Mouse (Mus musculus): ENCODE results near the gene 1700029P11Rik.
"Not testable (repeated sequence)": the region's sequence is repeated elsewhere in the genome, so short reads cannot be mapped to it uniquely, and the experiment has no call there.

Gene 1700029P11Rik

DNA sequence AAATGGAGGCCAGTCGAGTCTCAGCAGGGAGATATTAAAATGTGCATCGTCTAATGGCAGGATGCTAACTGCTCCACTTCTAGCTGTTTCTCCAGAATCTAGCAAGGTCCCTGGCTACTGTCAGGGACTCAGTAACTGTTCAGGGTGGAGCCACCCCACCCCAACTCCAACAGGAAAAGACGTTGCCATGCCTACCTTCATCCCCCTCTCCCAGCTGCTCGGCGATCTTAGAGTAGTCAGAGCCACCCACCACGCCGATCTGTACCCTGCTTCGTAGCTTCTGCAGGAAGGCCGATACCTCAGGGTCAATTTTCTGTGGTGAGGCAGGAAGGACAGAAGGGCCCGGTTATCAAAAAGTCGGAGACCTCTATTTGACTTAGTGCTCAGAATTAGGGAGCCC lies 22.7 kb upstream of the 1700029P11Rik start:
- DNase-seq (ENCODE audit: low spot score in 2 of 2): no peak

- DNase-seq (ENCODE audit: low spot score in 2 of 2): no peak
These were observed 21.4 kb upstream of the 1700029P11Rik start for GRCm38 (mm10) chr15:81958906-81959305.

GRCm38 (mm10) chr15:81960171-81961077 lies 19.9 kb upstream of the 1700029P11Rik start, which contains the start of gene Pmm1:
Pmm1 (minus strand) TSS chr15:81960930.
- DNase-seq (ENCODE audit: low spot score in 2 of 2): peak; percentile 98 to 99

DNA sequence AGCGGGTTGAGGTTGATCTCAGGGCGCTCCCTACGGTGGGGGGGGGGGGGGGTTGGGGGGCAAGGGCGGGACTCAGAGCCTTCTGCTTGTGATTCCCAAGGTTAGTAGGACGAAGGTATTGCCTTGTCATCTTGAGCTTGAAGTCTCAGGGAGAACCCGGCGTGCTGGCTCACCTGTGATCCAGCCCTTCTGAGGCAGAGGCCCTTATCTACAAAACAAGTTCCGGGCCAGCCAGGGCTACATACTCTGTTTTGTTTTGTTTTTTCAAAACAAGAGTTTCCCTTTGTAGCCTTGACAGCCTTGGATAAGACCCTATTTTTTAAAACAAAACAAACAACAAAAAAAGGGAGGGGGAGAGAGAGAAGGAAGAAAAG lies 19.3 kb upstream of the 1700029P11Rik start:
- DNase-seq (ENCODE audit: low spot score in 2 of 2): no peak

DNA sequence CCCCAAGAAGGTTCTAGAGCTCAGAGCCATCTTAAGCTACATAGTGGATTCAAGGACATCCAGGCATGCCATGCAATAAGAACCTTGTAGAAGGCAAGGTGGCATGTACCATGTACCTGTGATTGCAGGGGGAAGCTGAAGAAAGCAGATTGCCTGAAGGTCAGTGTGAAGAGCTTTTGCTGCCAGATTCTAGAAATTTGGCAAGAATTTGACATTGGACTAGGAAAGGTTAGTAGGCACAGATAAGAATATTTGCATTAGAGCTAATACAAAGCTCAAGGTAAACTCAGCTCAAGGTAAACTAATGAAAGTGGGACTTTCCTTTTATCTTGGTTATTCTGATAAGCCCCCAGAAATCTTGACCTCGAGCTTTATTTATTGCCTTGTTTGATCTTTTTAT lies 16.1 kb upstream of the 1700029P11Rik start:
- DNase-seq (ENCODE audit: low spot score in 2 of 2): no peak

DNA sequence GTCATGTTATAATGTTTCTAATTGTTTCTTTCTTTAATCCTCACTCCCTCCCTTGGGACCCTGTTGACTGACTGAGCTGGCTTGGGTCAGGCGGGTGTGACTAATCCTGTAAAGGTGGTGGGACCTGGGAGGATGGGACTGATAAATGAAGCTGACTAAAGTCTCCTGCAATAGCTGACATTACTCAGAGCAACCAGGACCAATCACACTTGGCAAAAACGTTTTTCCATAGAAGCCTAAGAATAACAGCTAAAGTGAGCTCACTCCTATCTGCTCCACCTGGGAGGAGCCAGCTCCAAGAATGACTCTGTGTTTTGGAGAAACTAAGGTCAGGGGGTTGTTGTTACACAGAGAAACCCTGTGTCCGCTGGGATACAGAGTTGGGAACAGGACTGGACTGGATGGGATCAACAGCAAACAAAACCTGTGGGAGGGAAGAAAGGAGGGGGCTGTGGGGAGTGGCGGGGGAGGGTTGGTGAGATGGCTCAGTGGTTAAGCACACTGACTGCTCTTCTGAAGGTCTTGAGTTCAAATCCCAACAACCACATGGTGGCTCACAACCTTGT lies 15.3 kb upstream of the 1700029P11Rik start:
- DNase-seq (ENCODE audit: low spot score in 2 of 2): no peak

GRCm38 (mm10) chr15:81966062-81966829 lies 14.1 kb upstream of the 1700029P11Rik start:
- DNase-seq (ENCODE audit: low spot score in 2 of 2): no peak

- no peak for DNase-seq (ENCODE audit: low spot score in 2 of 2)
These were observed 12.5 kb upstream of the 1700029P11Rik start for GRCm38 (mm10) chr15:81967821-81968220.

- no peak for DNase-seq (ENCODE audit: low spot score in 2 of 2)
These were observed 11.9 kb upstream of the 1700029P11Rik start for GRCm38 (mm10) chr15:81968447-81968846.

DNA sequence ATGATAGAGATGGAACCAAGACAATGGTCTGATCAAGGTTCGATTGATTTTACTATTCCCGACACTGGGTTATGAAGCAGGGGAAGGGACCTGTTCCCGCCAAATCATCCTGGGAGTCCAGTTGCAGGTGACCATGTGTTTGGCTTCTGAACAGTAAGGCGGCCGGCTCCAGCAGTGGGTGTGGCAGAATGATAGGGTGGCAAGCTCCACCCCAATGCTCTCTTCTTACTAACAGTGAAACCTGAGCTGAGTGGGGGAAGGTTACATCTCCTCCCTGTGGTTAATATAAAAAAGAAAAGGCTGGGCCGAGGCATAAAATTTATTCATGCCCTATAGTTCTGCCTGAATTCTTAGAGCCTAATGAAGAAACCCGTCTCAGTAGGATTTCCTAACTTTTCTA lies 11.2 kb upstream of the 1700029P11Rik start:
- no peak for DNase-seq (ENCODE audit: low spot score in 2 of 2)

GRCm38 (mm10) chr15:81969635-81970034 lies 10.7 kb upstream of the 1700029P11Rik start:
- not testable (repeated sequence) for DNase-seq (ENCODE audit: low spot score in 2 of 2)

DNA sequence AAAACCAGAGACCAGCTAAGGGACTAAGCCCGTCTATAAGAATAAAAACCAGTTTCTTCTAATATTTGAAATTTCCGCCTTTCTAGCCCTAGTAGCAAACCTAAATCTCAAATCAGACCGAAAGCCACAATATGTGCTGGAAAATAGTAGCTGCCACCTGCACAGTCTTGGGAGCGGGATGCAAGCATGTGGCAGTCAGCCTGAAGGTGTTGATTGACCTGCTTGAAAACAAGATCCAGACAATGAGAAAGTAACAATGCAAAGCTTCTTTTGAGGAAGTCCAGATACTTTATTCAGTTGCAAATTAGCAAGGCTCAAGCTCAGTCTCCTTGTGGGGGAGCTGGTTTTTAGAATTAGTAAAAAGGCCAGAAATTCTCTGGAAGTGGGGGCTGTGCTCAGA lies 9.8 kb upstream of the 1700029P11Rik start:
- not testable (repeated sequence) for DNase-seq (ENCODE audit: low spot score in 2 of 2)

GRCm38 (mm10) chr15:81975156-81975555 lies 5.2 kb upstream of the 1700029P11Rik start:
- DNase-seq (ENCODE audit: low spot score in 2 of 2): not testable (repeated sequence)

- DNase-seq (ENCODE audit: low spot score in 2 of 2): no peak
These were observed 1.8 kb downstream of the 1700029P11Rik start for GRCm38 (mm10) chr15:81982173-81982572.

DNA sequence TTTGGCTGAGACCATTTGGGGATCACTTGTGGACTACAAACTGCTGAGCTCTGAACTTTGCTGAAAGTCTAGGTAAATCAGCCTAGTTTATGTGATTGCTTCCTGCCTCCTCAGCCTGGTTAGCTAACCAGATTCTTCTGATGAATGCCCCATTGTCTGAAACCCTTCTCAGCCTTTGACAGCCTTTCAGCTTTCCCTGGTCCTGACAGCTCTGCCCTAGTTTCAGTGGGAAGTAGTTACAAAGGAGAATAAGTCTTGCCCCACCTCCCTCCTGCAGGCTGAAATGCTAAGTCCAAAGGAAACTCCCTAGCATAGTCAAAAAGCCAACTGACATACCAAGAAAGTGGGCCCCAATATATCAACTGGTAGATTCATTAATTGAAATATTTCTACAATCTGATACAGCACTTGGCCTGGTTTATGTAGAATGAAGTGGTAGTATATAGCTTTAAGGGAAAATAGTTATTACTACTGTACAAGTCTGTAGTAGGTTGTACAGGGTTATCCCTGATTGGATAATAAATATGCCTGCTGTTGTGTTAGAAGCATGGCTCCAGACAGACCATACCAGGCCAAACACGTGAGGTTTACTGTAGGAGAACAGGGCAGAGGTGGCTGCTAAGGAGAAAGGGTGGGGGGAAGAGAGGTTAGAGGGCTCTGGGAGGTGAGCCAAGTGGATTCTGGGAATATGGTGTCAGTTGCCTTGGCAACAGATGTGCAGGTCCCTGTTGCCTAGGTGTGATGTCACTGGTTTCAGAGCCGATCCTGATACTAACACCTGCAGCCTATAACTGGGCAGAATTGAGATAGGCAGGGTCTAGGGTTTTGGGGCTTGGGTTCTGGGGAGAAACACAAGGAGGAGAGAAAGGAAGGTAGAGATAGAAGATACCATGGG lies 5.2 kb downstream of the 1700029P11Rik start:
- DNase-seq (ENCODE audit: low spot score in 2 of 2): no peak

DNA sequence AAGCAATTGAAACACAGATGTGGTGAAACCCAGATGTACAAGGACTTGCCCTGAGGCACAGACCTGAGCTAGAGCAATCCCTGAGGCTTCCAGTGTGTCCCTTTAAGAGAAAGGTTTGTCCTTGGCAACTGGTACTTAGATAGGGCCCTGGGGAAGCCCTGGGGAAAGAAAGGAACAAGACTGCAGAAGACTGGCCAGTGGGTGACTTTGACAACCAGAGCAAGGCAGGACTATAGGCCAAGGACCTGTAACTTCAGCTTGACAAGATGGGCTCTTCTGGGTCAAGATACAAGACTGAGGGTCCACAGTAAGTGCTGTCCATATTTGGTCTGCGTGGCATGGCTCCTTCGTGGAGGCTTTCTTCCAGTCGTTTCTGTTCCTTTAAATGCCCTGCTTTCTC lies 7.3 kb downstream of the 1700029P11Rik start, which contains the start of gene Xrcc6:
TSS of gene Xrcc6 (plus strand) at position 190 of the 400 bp plus-strand sequence.
- DNase-seq (ENCODE audit: low spot score in 2 of 2): no peak

DNA sequence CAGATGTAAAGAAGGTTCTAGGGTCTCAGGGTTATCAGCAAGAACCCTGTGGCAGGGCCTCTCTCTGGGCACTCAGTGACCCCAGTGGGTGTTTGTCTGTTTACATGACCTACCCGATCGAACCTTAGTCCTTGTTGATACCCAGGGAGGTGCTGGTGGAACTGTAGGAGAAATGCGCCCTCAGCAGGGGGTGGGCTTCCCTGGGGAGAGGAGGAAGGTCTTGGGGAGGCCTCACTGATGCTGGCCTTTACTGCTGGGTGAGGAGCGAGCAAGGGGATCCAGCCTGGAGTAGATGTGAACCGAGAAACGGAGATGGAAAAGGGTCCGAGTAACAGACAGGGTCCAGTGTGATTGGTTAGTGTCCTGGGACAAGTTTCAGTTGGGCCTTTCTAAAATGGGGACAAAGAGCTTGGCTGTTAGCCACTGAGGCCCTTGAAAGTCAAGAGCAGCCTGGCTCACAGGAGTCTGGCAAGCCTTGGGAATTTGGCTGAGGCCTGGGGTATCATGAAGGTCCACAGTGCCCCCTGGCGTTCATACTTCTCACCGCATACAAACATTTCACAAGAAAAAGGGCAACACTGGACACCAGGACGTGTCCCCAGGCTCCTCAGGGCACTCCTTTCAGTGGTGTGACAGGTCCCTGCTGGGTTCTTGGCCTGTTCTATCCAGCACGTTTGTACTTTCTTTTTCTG lies 9.2 kb downstream of the 1700029P11Rik start:
- DNase-seq (ENCODE audit: low spot score in 2 of 2): peak; percentile 54 to 71

GRCm38 (mm10) chr15:81990549-81990948 lies 10.2 kb downstream of the 1700029P11Rik start:
- DNase-seq (ENCODE audit: low spot score in 2 of 2): peak; percentile 47 to 64

DNA sequence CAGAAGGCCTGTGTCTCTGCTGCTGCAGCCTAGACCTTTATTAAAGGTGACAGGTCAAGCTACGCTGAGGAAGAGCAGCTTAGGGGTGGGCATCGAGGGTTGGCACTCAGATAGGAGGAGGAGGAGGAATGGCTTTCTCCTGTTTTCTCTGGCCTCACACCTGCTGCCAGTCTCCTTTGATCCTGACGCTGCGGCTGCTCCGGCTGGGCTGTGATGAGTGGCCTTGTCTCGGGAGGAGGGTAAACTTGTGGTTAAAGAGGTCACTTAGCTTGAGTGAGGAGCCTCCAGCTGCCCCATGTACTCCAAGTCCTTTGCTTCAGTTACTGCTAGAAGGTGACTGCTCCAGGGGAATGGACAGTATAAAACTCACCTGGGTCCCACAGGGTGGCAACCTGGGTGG lies 13.7 kb downstream of the 1700029P11Rik start:
- DNase-seq (ENCODE audit: low spot score in 2 of 2): no peak

- no peak for DNase-seq (ENCODE audit: low spot score in 2 of 2)
These were observed 23.9 kb downstream of the 1700029P11Rik start for GRCm38 (mm10) chr15:82004257-82004656.

GRCm38 (mm10) chr15:82011947-82012346 lies 31.6 kb downstream of the 1700029P11Rik start:
- DNase-seq (ENCODE audit: low spot score in 2 of 2): no peak

Data from spleen, postnatal 36 days (tissue).